Mouse (Mus musculus) adrenal gland, adult 2 months (tissue): ENCODE measurements around the gene Trp53tg5. TPM values are rescaled to one million over a fixed set of nuclear protein-coding genes. Genes with fewer than 3 reads are reported as not detected.

Source experiments
- DNase-seq: peaks from one replicate; pipeline ENCODE4 v3.0.0; 2021
- polyA plus RNA-seq: library from polyadenylated mRNA; depleted of rRNA; stranded (reverse); fragments of >200 nt; gene quantifications from 2 replicates; pipeline ENCODE4 v1.2.3, GENCODE M21; 2012
- total RNA-seq, 2 experiments: library from RNA; stranded (reverse); gene quantifications; 2 replicates each; pipeline ENCODE4 v1.2.3; 2021

Gene Trp53tg5
- total and polyA plus RNA-seq, 3 experiments: not detected

- DNase-seq: no peak
Measured at GRCm38 (mm10) chr2:164449341-164450042, 24.0 kb downstream of the Trp53tg5 start.

GRCm38 (mm10) chr2:164448921-164449320 lies 24.6 kb downstream of the Trp53tg5 start:
- no peak for DNase-seq

GRCm38 (mm10) chr2:164448140-164448539 lies 25.4 kb downstream of the Trp53tg5 start:
- DNase-seq: no peak

- no peak for DNase-seq
Measured at GRCm38 (mm10) chr2:164446086-164446469, 27.4 kb downstream of the Trp53tg5 start.

GRCm38 (mm10) chr2:164445399-164446085 lies 28.0 kb downstream of the Trp53tg5 start:
- no peak for DNase-seq

- DNase-seq: no peak
Measured at GRCm38 (mm10) chr2:164444701-164445100, 28.8 kb downstream of the Trp53tg5 start.

- DNase-seq: no peak
Measured at GRCm38 (mm10) chr2:164443460-164444000, 30.0 kb downstream of the Trp53tg5 start, which contains the start of gene Sdc4. Gene Sdc4 (minus strand): TSS chr2:164443887.

- peak; percentile 96 for DNase-seq
Measured at GRCm38 (mm10) chr2:164443051-164443437, 30.5 kb downstream of the Trp53tg5 start.

GRCm38 (mm10) chr2:164442315-164443050 lies 31.0 kb downstream of the Trp53tg5 start:
- DNase-seq: peak; percentile 83

- no peak for DNase-seq
Measured at GRCm38 (mm10) chr2:164441731-164442130, 31.8 kb downstream of the Trp53tg5 start.

GRCm38 (mm10) chr2:164441155-164441554 lies 32.4 kb downstream of the Trp53tg5 start:
- no peak for DNase-seq

GRCm38 (mm10) chr2:164440314-164440713 lies 33.2 kb downstream of the Trp53tg5 start:
- no peak for DNase-seq

GRCm38 (mm10) chr2:164439001-164439421 lies 34.5 kb downstream of the Trp53tg5 start:
- DNase-seq: peak; percentile 61

- DNase-seq: no peak
Measured at GRCm38 (mm10) chr2:164438257-164438656, 35.3 kb downstream of the Trp53tg5 start.

- no peak for DNase-seq
Measured at GRCm38 (mm10) chr2:164437710-164438109, 35.8 kb downstream of the Trp53tg5 start.

GRCm38 (mm10) chr2:164436961-164437360 lies 36.6 kb downstream of the Trp53tg5 start:
- peak; percentile 57 for DNase-seq

GRCm38 (mm10) chr2:164436215-164436913 lies 37.2 kb downstream of the Trp53tg5 start:
- DNase-seq: peak; percentile 29

- no peak for DNase-seq
Measured at GRCm38 (mm10) chr2:164435216-164436090, 38.1 kb downstream of the Trp53tg5 start.

- no peak for DNase-seq
Measured at GRCm38 (mm10) chr2:164434681-164435080, 38.8 kb downstream of the Trp53tg5 start.

- no peak for DNase-seq
Measured at GRCm38 (mm10) chr2:164433278-164433895, 40.1 kb downstream of the Trp53tg5 start.
